Mouse (Mus musculus): ENCODE measurements at regions not wholly inside any gene's neighbourhood (a gene's known extent, or its start where the extent isn't known, plus 50 kb on each side); places are given as distances from the start of the nearest gene placed in this dataset.

GRCm38 (mm10) chr11:85966207-85966606 lies 80.0 kb downstream of the Tbx4 start:
- TF ChIP-seq POLR2A (IDR thresholded peaks at IDR 0.05; ENCODE audit: low read depth, low read length) (no peak), CTCF (IDR thresholded peaks at IDR 0.05; ENCODE audit: extremely low read depth, insufficient read length, insufficient replicate concordance, low read depth, low read length) (no peak)
